Mouse (Mus musculus) cerebellum, adult 2 months (tissue): ENCODE results near the gene 3110021N24Rik.

Experiments
- CTCF ChIP-seq: fragments of 200-500 bp; IDR thresholded peaks from 2 replicates; pipeline ENCODE4 v1.5.1; 2011; ENCODE audit warnings: low read depth, mild to moderate bottlenecking, control low read depth, low read length, moderate library complexity, borderline replicate concordance; ENCODE audit not compliant: insufficient read depth
- POLR2A ChIP-seq: fragments of 200-500 bp; IDR thresholded peaks from 2 replicates; pipeline ENCODE4 v1.6.1; 2011; ENCODE audit warnings: low read length, control low read depth, borderline replicate concordance; ENCODE audit not compliant: insufficient read depth

DNA sequence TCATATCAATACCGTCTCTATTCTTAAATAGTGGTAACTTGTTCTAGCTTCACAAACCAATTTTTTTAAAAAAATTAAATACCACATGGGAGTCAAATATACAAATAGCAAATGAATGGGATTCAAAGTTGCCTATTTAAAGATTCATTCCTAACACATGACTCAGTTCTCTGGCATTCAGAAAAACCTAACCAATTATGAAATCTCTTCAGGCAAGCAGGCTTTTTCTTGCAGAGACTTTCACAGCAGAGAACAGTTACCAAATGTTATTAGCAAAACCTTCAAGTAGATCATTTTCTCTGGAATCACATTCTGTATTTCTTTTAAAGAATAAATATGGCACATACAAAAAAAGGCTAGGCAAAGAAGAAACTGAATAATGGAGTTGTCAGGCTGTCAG lies 111.2 kb downstream of the 3110021N24Rik start:
- TF ChIP-seq CTCF (no peak), POLR2A (no peak)
